Mouse (Mus musculus): ENCODE measurements at regions not wholly inside any gene's neighbourhood (a gene's known extent, or its start where the extent isn't known, plus 50 kb on each side); places are given as distances from the start of the nearest gene placed in this dataset.

GRCm38 (mm10) chr12:44145321-44145720, 64.8 kb downstream of the Dnajb9 start:
- no peak for ATAC-seq (replicated peaks; ENCODE audit: low read depth, poor library complexity, severe bottlenecking)

GRCm38 (mm10) chr12:44139026-44139425, 71.1 kb downstream of the Dnajb9 start:
- no peak for ATAC-seq (replicated peaks; ENCODE audit: low read depth, poor library complexity, severe bottlenecking)

GRCm38 (mm10) chr12:44128874-44129273, 81.3 kb downstream of the Dnajb9 start:
- no peak for ATAC-seq (replicated peaks; ENCODE audit: low read depth, poor library complexity, severe bottlenecking)

GRCm38 (mm10) chr12:44105085-44105484, 105.0 kb downstream of the Dnajb9 start:
- ATAC-seq (replicated peaks; ENCODE audit: low read depth, poor library complexity, severe bottlenecking): 0 out of 2 replicates have a peak, but pooled peaks have one; percentile 45

GRCm38 (mm10) chr12:44099188-44099587, 110.9 kb downstream of the Dnajb9 start:
- ATAC-seq (replicated peaks; ENCODE audit: low read depth, poor library complexity, severe bottlenecking): no peak

- ATAC-seq (replicated peaks; ENCODE audit: low read depth, poor library complexity, severe bottlenecking): no peak
Observed at GRCm38 (mm10) chr12:44071766-44072165, 138.4 kb downstream of the Dnajb9 start.

GRCm38 (mm10) chr12:44056493-44057163, 153.5 kb downstream of the Dnajb9 start:
- ATAC-seq (replicated peaks; ENCODE audit: low read depth, poor library complexity, severe bottlenecking): no peak

- no peak for ATAC-seq (replicated peaks; ENCODE audit: low read depth, poor library complexity, severe bottlenecking)
Observed at GRCm38 (mm10) chr12:44045806-44046205, 164.3 kb downstream of the Dnajb9 start.

GRCm38 (mm10) chr12:44044388-44045105, 165.6 kb downstream of the Dnajb9 start:
- ATAC-seq (replicated peaks; ENCODE audit: low read depth, poor library complexity, severe bottlenecking): no peak

- ATAC-seq (replicated peaks; ENCODE audit: low read depth, poor library complexity, severe bottlenecking): no peak
Observed at GRCm38 (mm10) chr12:44006795-44007194, 203.3 kb downstream of the Dnajb9 start.

GRCm38 (mm10) chr12:43983548-43983947, 226.6 kb downstream of the Dnajb9 start:
- ATAC-seq (replicated peaks; ENCODE audit: low read depth, poor library complexity, severe bottlenecking): no peak

GRCm38 (mm10) chr12:43963973-43964372, 246.2 kb downstream of the Dnajb9 start:
- ATAC-seq (replicated peaks; ENCODE audit: low read depth, poor library complexity, severe bottlenecking): no peak

- ATAC-seq (replicated peaks; ENCODE audit: low read depth, poor library complexity, severe bottlenecking): no peak
Observed at GRCm38 (mm10) chr12:43962551-43963120, 247.5 kb downstream of the Dnajb9 start.

GRCm38 (mm10) chr12:43924228-43924627, 285.9 kb downstream of the Dnajb9 start:
- ATAC-seq (replicated peaks; ENCODE audit: low read depth, poor library complexity, severe bottlenecking): no peak

- no peak for ATAC-seq (replicated peaks; ENCODE audit: low read depth, poor library complexity, severe bottlenecking)
Observed at GRCm38 (mm10) chr12:43920396-43920795, 289.7 kb downstream of the Dnajb9 start.

- no peak for ATAC-seq (replicated peaks; ENCODE audit: low read depth, poor library complexity, severe bottlenecking)
Observed at GRCm38 (mm10) chr12:43919114-43919513, 291.0 kb downstream of the Dnajb9 start.

- ATAC-seq (replicated peaks; ENCODE audit: low read depth, poor library complexity, severe bottlenecking): no peak
Observed at GRCm38 (mm10) chr12:43916779-43917178, 293.3 kb downstream of the Dnajb9 start.

- no peak for ATAC-seq (replicated peaks; ENCODE audit: low read depth, poor library complexity, severe bottlenecking)
Observed at GRCm38 (mm10) chr12:43899273-43899672, 310.9 kb downstream of the Dnajb9 start.

GRCm38 (mm10) chr12:43885596-43885995, 324.5 kb downstream of the Dnajb9 start:
- no peak for ATAC-seq (replicated peaks; ENCODE audit: low read depth, poor library complexity, severe bottlenecking)

GRCm38 (mm10) chr12:43860479-43860878, 349.6 kb downstream of the Dnajb9 start:
- no peak for ATAC-seq (replicated peaks; ENCODE audit: low read depth, poor library complexity, severe bottlenecking)

GRCm38 (mm10) chr12:43856370-43856769, 353.8 kb downstream of the Dnajb9 start:
- ATAC-seq (replicated peaks; ENCODE audit: low read depth, poor library complexity, severe bottlenecking): no peak

Data from common myeloid progenitor, adult 5-6 weeks (primary cell).